Mouse (Mus musculus) liver, embryonic 14.5 days (tissue): ENCODE results near the gene Smim12.

Experiments
- CTCF ChIP-seq: IDR thresholded peaks from 2 replicates; pipeline ENCODE4 v1.5.1; 2016; ENCODE audit warnings: antibody characterized with exemption, low read depth, control low read depth
- EP300 ChIP-seq: IDR thresholded peaks from 2 replicates; pipeline ENCODE4 v1.6.1; 2016; ENCODE audit warnings: antibody characterized with exemption, low read depth

DNA sequence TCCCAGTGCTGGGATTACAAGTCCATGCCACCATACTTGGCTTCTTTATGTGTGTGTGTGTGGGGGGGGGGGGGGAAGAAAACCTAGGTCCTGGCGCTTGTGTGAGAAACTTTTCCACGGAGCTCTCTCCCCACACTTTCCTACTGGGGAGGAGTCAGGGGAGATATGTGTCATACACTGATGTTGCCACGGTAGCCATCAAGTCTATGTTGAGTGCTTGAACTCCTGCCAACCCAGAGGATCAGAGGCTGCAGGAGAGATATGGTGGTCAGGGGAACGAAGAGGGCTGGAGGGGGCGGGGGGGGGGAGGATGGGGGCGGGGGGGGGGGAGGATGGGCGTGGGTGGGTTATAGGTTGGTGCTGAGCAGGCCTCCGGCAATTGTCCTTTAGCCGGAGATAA, 27.8 kb upstream of the Smim12 start:
- TF ChIP-seq EP300 (no peak), CTCF (no peak)
